Mouse (Mus musculus): ENCODE results near the gene Hibadh.
"Not testable (repeated sequence)": the region's sequence is repeated elsewhere in the genome, so short reads cannot be mapped to it uniquely, and the experiment has no call there.

Gene Hibadh

DNA sequence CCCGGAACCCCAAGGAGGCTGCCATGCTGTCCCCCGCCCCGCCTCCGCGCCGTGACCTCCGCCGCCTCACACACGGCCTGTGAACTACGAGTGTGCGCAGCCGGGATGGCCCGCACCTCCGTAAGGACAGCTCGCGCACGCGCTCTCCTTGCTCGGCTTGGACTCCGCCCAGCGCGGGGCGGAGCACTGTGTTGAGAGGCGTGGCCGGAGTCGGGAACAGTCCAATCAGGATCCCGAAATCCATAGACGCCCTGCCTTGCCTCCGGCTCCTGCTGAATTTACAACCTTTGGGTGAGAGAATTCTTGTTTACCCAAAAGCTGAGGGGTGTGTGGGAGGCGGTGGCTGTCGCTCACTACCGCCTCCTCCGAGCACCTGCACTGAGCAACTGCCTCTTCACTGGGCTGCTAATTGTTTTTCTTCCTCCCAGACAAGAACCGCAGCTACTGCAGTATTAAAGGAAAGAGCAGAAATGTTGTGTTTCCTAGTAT is at the start of gene Hibadh:
TSS of gene Hibadh (minus strand) at position 166 of the 489 bp plus-strand sequence.
- DNase-seq (ENCODE audit: low read depth, low spot score) = peak; percentile 99

DNA sequence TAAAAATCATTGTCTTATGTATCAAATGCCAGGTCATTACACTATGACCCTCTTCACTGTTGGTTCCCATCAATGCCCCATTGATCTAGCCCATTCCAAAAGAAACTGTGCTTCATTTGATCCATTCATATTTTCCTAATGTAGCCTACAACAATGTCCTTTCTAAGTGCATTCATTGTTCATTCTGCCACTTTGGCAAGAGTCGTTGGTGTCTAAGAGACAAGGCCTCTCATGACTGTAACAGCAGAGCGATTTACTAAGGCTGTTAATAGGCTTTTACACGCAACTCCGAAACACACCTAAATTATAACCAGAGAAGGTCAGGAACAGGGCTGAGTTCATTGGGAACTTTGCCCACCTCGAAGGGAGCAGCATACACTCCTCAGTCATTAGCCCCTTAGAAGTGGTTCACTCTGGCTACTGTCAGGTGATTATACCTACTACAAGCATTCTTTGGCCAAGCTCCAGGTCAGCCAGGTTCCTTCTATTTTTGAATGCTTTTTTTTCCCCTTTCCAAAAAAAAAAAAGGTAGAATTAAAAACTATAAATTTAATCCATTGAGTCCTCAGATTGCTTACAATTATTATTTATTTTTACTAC is 46.8 kb upstream of the Hibadh start:
- no peak for DNase-seq (ENCODE audit: low read depth, low spot score)

DNA sequence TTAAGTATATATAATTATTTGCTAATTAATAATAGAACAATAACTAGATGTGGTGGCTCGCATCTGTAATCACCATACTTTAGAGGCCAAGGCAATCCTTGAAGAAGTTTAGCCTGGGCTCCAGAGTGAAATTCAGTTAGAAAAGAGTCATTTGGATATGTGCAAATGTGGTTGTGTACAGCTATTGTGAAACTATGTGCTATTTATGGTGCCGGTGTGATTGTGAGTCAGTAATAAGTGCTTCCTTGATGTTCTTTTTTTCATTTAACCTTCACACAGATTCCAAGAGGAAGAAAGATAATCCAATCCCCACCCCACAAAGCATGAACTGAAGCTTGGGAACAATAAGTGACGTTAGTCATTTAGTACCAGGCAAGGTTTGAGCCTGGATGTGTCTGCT is 42.4 kb upstream of the Hibadh start:
- no peak for DNase-seq (ENCODE audit: low read depth, low spot score)

DNA sequence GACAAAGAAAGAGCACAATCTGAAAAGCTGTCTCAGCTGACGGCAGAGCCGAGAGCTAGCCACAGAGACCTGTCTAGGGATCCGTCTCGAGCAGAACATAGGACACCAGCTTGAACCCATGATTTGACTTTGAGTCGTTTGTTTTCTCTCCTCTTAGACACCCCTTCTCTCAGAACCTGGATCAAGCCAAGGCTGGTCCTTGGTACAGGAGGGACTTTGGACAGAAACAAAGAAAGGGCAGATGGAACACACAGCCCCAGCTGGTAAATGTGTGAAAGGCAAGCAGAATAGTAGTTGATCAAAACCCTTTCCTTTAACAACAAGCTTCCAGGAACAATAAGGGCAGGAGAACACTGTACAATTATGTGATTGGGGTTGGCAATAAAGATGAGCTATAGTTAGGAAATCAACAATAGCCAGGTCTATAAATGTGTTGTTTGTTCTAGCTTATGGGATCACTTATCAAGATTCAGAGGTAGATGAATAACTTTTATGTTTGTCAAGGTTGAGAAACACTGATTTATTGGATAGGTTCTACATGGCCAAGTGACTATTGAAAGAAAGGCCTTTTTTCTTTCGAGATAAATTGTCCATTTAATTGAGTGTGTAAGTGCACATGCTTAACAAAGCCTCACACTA is 41.8 kb upstream of the Hibadh start:
- DNase-seq (ENCODE audit: low read depth, low spot score) = no peak

DNA sequence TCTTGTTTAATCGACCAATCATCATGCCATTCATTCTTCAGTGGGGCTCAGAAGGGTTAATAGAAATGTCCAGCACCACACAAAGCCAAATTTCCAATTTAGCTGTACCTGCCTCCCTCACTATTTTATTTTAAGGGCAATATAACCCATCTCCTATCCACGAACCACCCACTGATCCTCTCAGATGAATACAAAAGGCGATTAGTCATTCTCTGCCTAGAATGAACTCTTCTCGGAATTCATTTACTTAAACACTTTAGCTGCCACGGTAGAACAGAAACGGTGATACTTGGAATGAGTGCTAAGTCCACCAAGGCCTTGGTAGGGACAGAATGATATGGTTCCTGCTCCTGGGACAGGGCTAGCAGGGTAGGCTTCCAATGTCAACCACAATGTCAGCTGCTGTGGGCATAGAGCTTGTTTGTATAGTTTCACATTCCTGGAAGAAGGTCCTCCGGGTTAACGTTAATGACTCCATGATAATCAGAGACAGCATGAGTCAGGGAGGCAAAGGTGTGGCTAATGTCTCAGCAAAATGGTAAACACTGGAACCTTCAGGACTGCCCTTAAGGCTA is 40.4 kb upstream of the Hibadh start:
- no peak for DNase-seq (ENCODE audit: low read depth, low spot score)

- no peak for DNase-seq (ENCODE audit: low read depth, low spot score)
Measured at GRCm38 (mm10) chr6:52679565-52679964, 39.4 kb upstream of the Hibadh start.

- not testable (repeated sequence) for DNase-seq (ENCODE audit: low read depth, low spot score)
Measured at GRCm38 (mm10) chr6:52677534-52677933, 37.3 kb upstream of the Hibadh start.

- DNase-seq (ENCODE audit: low read depth, low spot score) = no peak
Measured at GRCm38 (mm10) chr6:52675222-52675921, 35.2 kb upstream of the Hibadh start.

DNA sequence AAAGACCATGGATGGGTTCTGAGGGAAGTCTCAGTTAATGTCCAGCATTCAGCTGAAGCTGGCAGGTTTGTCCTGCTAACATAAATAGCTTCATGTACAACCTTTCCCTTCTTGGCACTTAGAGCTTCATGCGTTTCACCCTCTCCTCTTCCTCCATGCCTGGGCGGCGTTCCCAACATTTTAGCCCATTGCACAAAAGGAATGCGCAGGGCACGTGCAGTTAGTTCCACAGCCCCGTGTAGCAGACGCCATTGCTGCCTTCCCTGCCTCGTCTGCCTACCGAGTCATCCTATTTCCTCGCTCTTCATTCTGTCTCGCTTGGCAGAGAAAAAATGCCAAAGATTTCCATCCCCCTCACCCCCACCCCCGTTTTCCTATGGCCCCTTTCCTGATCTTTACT is 34.4 kb upstream of the Hibadh start:
- no peak for DNase-seq (ENCODE audit: low read depth, low spot score)

- no peak for DNase-seq (ENCODE audit: low read depth, low spot score)
Measured at GRCm38 (mm10) chr6:52673706-52674105, 33.5 kb upstream of the Hibadh start.

GRCm38 (mm10) chr6:52672539-52672938 is 32.4 kb upstream of the Hibadh start:
- DNase-seq (ENCODE audit: low read depth, low spot score) = no peak

DNA sequence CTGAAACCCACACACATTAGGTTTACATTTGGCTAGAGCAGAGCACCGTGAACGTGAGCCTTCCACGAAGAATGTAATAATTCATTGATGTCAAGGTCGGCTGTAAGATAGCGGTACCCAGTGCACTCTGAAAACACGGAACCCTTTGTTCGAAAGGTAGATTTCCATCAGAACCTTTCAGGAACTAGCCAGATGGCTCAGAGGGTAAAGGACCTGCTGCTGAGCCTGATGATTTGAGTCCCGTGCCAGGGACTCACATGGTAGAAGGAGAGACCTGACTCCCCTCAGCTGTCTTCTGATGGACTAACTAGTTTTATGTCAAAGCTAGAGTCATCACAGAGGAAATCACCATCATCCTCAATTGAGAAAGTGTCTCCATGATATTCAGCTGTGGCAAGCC is 31.6 kb upstream of the Hibadh start:
- DNase-seq (ENCODE audit: low read depth, low spot score) = no peak

- not testable (repeated sequence) for DNase-seq (ENCODE audit: low read depth, low spot score)
Measured at GRCm38 (mm10) chr6:52669878-52670277, 29.7 kb upstream of the Hibadh start.

GRCm38 (mm10) chr6:52667641-52668040 is 27.5 kb upstream of the Hibadh start:
- DNase-seq (ENCODE audit: low read depth, low spot score) = peak; percentile 30

- peak; percentile 11 for DNase-seq (ENCODE audit: low read depth, low spot score)
Measured at GRCm38 (mm10) chr6:52663021-52663420, 22.8 kb upstream of the Hibadh start.

DNA sequence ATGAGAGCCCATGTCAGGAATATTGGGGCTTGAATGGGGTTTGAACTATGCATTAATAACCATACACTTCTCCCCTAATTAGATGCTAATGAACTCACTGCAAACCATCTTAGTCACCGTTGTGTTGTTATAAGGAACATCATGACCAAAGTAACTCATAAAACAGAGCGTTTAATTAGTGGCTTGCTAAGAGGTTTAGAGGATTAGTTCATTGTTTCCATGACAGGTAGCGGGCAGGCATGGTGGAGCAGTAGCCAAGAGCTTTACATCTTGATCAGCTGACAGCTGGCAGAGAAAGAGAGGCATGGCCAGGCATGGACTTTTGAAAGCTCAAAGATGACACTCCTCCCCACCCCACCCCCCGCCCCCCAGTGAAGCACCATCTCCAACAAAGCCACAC is 15.1 kb upstream of the Hibadh start:
- no peak for DNase-seq (ENCODE audit: low read depth, low spot score)

DNA sequence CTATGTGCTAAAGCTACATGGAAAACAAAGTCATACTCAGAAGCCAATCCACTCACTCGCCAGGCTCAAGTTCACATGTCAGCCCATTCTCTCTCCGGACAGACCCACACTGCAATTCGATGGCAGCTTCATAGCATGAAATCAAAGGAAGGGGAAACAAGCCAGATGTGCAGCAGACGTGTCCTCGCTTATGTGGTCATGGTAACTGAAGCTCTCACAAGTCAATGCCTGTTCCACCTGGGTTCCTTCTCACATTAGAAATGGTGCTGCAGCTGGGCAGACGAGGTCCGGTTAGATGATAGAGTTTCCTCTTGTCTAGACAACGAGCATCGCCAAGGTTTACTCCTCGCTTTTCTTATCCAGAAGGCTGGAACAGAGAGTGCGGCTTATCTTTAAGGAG is 8.6 kb upstream of the Hibadh start:
- DNase-seq (ENCODE audit: low read depth, low spot score) = peak; percentile 32

GRCm38 (mm10) chr6:52648031-52648430 is 7.8 kb upstream of the Hibadh start:
- DNase-seq (ENCODE audit: low read depth, low spot score) = no peak

- DNase-seq (ENCODE audit: low read depth, low spot score) = no peak
Measured at GRCm38 (mm10) chr6:52645926-52646325, 5.7 kb upstream of the Hibadh start.

DNA sequence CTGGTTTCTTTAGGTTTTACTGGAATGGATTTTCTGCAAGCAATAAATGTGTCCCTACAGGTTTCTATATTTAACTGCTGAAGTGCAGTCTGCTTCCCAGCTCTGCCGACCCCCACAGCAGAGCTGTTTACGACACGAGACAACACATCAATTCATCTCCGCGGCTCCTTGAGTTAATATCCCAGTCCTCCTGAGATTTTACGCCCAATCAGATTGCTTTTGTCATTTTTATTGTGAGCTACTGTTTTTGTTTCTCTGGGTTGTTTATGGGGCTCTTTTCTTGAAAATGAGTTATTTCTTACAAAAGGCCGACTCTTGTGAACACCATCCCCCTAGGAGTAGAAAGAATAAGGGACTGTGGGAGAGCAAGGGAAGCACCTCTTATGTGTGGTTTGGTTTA is 2.0 kb upstream of the Hibadh start:
- DNase-seq (ENCODE audit: low read depth, low spot score) = peak; percentile 60

DNA sequence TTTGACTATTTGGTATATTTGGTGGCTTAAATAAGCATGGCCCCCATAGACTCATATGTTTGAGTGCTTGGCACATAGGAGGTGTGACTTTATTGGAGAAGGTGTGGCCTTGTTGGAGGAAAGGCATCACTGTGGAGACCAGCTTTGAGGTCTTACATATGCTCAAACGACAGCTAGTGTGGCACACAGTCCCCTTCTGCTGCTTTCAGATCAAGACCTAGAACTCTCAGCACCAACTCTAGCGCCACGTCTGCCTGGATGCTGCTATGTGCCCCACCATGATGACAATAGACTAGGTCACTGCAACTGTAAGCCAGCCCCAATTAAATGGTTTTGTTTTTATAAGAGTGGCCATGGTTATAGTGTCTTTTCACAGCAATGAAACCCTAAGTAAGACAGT is 887 bp upstream of the Hibadh start:
- DNase-seq (ENCODE audit: low read depth, low spot score) = no peak

DNA sequence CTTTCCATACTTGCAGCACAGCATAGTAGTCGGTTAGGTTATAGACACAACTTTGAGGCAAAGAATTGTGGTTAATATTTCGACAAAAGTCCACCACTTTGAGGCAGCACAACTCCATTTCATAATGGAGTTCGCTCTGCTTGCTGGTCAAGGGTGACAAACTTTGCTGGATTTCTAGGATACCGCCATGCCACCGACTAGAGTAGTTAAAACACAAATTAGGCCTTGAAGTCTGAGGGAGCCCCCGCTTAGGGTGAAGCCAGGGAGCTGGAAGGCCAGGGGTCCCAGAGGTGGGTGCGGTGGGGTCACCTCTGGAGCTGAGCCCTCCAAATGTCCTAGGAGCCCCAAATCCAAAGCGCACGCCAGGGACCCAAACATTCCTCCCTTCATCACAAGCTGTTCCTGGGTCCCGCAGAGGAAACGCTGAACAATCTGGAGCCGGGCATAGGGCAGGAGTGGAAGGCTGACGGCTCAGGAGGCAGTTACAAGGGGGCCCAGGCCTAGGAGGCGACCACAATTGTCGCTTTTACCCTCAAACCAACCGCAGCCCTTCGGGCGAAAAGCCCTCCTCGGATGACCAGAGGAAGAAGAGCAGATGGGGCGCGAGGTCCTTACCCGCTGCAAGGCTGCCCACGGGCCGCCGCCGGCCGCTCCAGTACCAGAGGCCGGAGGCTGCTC is 504 bp downstream of the Hibadh start:
- no peak for DNase-seq (ENCODE audit: low read depth, low spot score)

Data from forelimb bud, embryonic 11.5 days (tissue).